Mouse (Mus musculus): Measurements from ENCODE around the gene Ptpra.
"Not testable (repeated sequence)": the region's sequence is repeated elsewhere in the genome, so short reads cannot be mapped to it uniquely, and the experiment has no call there.

Ptpra gene

GRCm38 (mm10) chr2:130557462-130557861 lies 107.4 kb downstream of the Ptpra start:
- no peak for DNase-seq (ENCODE audit: low read depth, low spot score)

GRCm38 (mm10) chr2:130558015-130558414 lies 107.9 kb downstream of the Ptpra start:
- peak; percentile 33 for DNase-seq (ENCODE audit: low read depth, low spot score)

- DNase-seq (ENCODE audit: low read depth, low spot score): peak; percentile 98
Measured at GRCm38 (mm10) chr2:130563212-130564055, 113.4 kb downstream of the Ptpra start, which contains the start of gene Mrps26. Mrps26 (plus strand) TSS chr2:130563742.

GRCm38 (mm10) chr2:130564063-130564462 lies 114.0 kb downstream of the Ptpra start:
- DNase-seq (ENCODE audit: low read depth, low spot score): peak; percentile 28

GRCm38 (mm10) chr2:130564983-130565382 lies 114.9 kb downstream of the Ptpra start:
- DNase-seq (ENCODE audit: low read depth, low spot score): no peak

- DNase-seq (ENCODE audit: low read depth, low spot score): no peak
Measured at GRCm38 (mm10) chr2:130568921-130569320, 118.8 kb downstream of the Ptpra start.

- DNase-seq (ENCODE audit: low read depth, low spot score): no peak
Measured at GRCm38 (mm10) chr2:130569926-130570325, 119.8 kb downstream of the Ptpra start.

- no peak for DNase-seq (ENCODE audit: low read depth, low spot score)
Measured at GRCm38 (mm10) chr2:130574960-130575359, 124.9 kb downstream of the Ptpra start.

GRCm38 (mm10) chr2:130575873-130576272 lies 125.8 kb downstream of the Ptpra start, which contains the start of gene Oxt:
Oxt (plus strand) TSS chr2:130576173.
- no peak for DNase-seq (ENCODE audit: low read depth, low spot score)

GRCm38 (mm10) chr2:130576564-130576963 lies 126.5 kb downstream of the Ptpra start:
- not testable (repeated sequence) for DNase-seq (ENCODE audit: low read depth, low spot score)

- no peak for DNase-seq (ENCODE audit: low read depth, low spot score)
Measured at GRCm38 (mm10) chr2:130577021-130577420, 126.9 kb downstream of the Ptpra start.

GRCm38 (mm10) chr2:130577632-130578031 lies 127.6 kb downstream of the Ptpra start:
- DNase-seq (ENCODE audit: low read depth, low spot score): peak; percentile 35

- peak; percentile 64 for DNase-seq (ENCODE audit: low read depth, low spot score)
Measured at GRCm38 (mm10) chr2:130578148-130578547, 128.1 kb downstream of the Ptpra start.

GRCm38 (mm10) chr2:130579791-130580190 lies 129.7 kb downstream of the Ptpra start:
- peak; percentile 29 for DNase-seq (ENCODE audit: low read depth, low spot score)

GRCm38 (mm10) chr2:130581201-130581600 lies 131.1 kb downstream of the Ptpra start:
- no peak for DNase-seq (ENCODE audit: low read depth, low spot score)

- no peak for DNase-seq (ENCODE audit: low read depth, low spot score)
Measured at GRCm38 (mm10) chr2:130582552-130582951, 132.5 kb downstream of the Ptpra start, which contains the start of gene Avp. Avp (minus strand) TSS chr2:130582554.

- DNase-seq (ENCODE audit: low read depth, low spot score): no peak
Measured at GRCm38 (mm10) chr2:130583902-130584560, 134.0 kb downstream of the Ptpra start.

- DNase-seq (ENCODE audit: low read depth, low spot score): no peak
Measured at GRCm38 (mm10) chr2:130586016-130586415, 135.9 kb downstream of the Ptpra start.

- DNase-seq (ENCODE audit: low read depth, low spot score): no peak
Measured at GRCm38 (mm10) chr2:130588373-130588772, 138.3 kb downstream of the Ptpra start.

- DNase-seq (ENCODE audit: low read depth, low spot score): peak; percentile 52
Measured at GRCm38 (mm10) chr2:130589157-130589556, 139.1 kb downstream of the Ptpra start.

- no peak for DNase-seq (ENCODE audit: low read depth, low spot score)
Measured at GRCm38 (mm10) chr2:130589761-130590160, 139.7 kb downstream of the Ptpra start.

- no peak for DNase-seq (ENCODE audit: low read depth, low spot score)
Measured at GRCm38 (mm10) chr2:130591016-130591415, 140.9 kb downstream of the Ptpra start.

- DNase-seq (ENCODE audit: low read depth, low spot score): no peak
Measured at GRCm38 (mm10) chr2:130595596-130595995, 145.5 kb downstream of the Ptpra start.

Measured in R1 (cell line).